ENCODE assay signal across 19 mouse cellular contexts in genomic region chr2:56321692-56322091, GRCm38 (mm10).
DNase-seq lines count a peak whose midpoint lies in the region; ATAC-seq lines count a peak whose summit lies in the region.
"Had no signal": no experiment of that assay in that cellular context is flagged by ENCODE, and none has a peak within 500 bp of the region (broad histone marks: within the 10 kb centered on the region; RNA-seq: fewer than 3 reads in every experiment).

No protein-coding gene starts in this region.

- H3K27ac ChIP-seq in midbrain, embryonic 11.5 days (ENCODE audit: low read depth, low read length), result no peak overlapping the region
- H3K27ac ChIP-seq in midbrain, embryonic 13.5 days, result no peak overlapping the region
- no peak overlapping the region for H3K27ac ChIP-seq in hindbrain, embryonic 13.5 days
- no peak overlapping the region for H3K27ac ChIP-seq in midbrain, embryonic 16.5 days (ENCODE audit: low read length)
- H3K27ac ChIP-seq: embryonic facial prominence, embryonic 12.5 days; midbrain, embryonic 12.5 days; neural tube, embryonic 13.5 days had no signal

- H3K36me3 ChIP-seq in midbrain, embryonic 11.5 days (ENCODE audit: control insufficient read depth, insufficient read depth, low read length), result no peaks in the 10 kb centered on the region
- no peaks in the 10 kb centered on the region for H3K36me3 ChIP-seq in midbrain, embryonic 13.5 days
- no peaks in the 10 kb centered on the region for H3K36me3 ChIP-seq in hindbrain, embryonic 13.5 days
- no peaks in the 10 kb centered on the region for H3K36me3 ChIP-seq in midbrain, embryonic 16.5 days (ENCODE audit: control insufficient read depth, insufficient read depth, low read length)
- H3K36me3 ChIP-seq: embryonic facial prominence, embryonic 12.5 days; G1E; midbrain, embryonic 12.5 days; neural tube, embryonic 13.5 days had no signal

- no peak overlapping the region for H3K9ac ChIP-seq in midbrain, embryonic 11.5 days (ENCODE audit: low read length)
- no peak overlapping the region for H3K9ac ChIP-seq in midbrain, embryonic 13.5 days (replicated peaks)
- no peak overlapping the region for H3K9ac ChIP-seq in hindbrain, embryonic 13.5 days
- H3K9ac ChIP-seq in midbrain, embryonic 16.5 days (ENCODE audit: low read depth, low read length), result no peak overlapping the region
- H3K9ac ChIP-seq: embryonic facial prominence, embryonic 12.5 days; midbrain, embryonic 12.5 days; neural tube, embryonic 13.5 days had no signal

- peak; percentile 7 to 11 for DNase-seq in cerebellum, postnatal 10 days
- DNase-seq in cerebellum, postnatal 4 days (ENCODE audit: low spot score in 2 of 2), result no peak
- no peak for DNase-seq in midbrain, embryonic 11.5 days (ENCODE audit: low spot score, missing footprints)
- DNase-seq in gastrocnemius, postnatal 10 days, result no peak
- no peak for DNase-seq in right cerebral cortex, postnatal 14 days
- DNase-seq: gastrocnemius, postnatal 14 days; kidney, adult 9 months; lung, adult 2 months; lung, postnatal 36 days; thymus, postnatal 36 days had no signal

- no peak overlapping the region for H3K4me3 ChIP-seq in midbrain, embryonic 11.5 days (ENCODE audit: low read depth, low read length)
- H3K4me3 ChIP-seq in midbrain, embryonic 13.5 days (replicated peaks), result no peak overlapping the region
- H3K4me3 ChIP-seq in hindbrain, embryonic 13.5 days, result no peak overlapping the region
- H3K4me3 ChIP-seq in midbrain, embryonic 16.5 days (ENCODE audit: low read depth, low read length), result no peak overlapping the region
- H3K4me3 ChIP-seq: embryonic facial prominence, embryonic 12.5 days; midbrain, embryonic 12.5 days; neural tube, embryonic 13.5 days had no signal

- no peaks in the 10 kb centered on the region for H3K27me3 ChIP-seq in midbrain, embryonic 11.5 days (ENCODE audit: control insufficient read depth, insufficient read depth, low read length)
- no peaks in the 10 kb centered on the region for H3K27me3 ChIP-seq in midbrain, embryonic 13.5 days
- no peaks in the 10 kb centered on the region for H3K27me3 ChIP-seq in hindbrain, embryonic 13.5 days
- H3K27me3 ChIP-seq in midbrain, embryonic 16.5 days (ENCODE audit: control insufficient read depth, insufficient read depth, low read depth, low read length), result no peaks in the 10 kb centered on the region
- H3K27me3 ChIP-seq: embryonic facial prominence, embryonic 12.5 days; midbrain, embryonic 12.5 days; neural tube, embryonic 13.5 days had no signal

- H3K9me3 ChIP-seq in midbrain, embryonic 11.5 days (ENCODE audit: control insufficient read depth, low read length), result no peaks in the 10 kb centered on the region
- no peaks in the 10 kb centered on the region for H3K9me3 ChIP-seq in midbrain, embryonic 13.5 days
- H3K9me3 ChIP-seq in hindbrain, embryonic 13.5 days, result no peaks in the 10 kb centered on the region
- H3K9me3 ChIP-seq in midbrain, embryonic 16.5 days (replicated peaks; ENCODE audit: control insufficient read depth, low read length, poor library complexity, severe bottlenecking), result no peaks in the 10 kb centered on the region
- H3K9me3 ChIP-seq: embryonic facial prominence, embryonic 12.5 days; G1E; midbrain, embryonic 12.5 days; neural tube, embryonic 13.5 days had no signal

- no peaks in the 10 kb centered on the region for H3K4me1 ChIP-seq in midbrain, embryonic 11.5 days (ENCODE audit: control insufficient read depth, insufficient read depth, low read length)
- 0 out of 2 replicates have a peak, but pooled peaks cover 3% of the 10 kb centered on the region for H3K4me1 ChIP-seq in midbrain, embryonic 13.5 days (replicated peaks)
- 0 out of 2 replicates have a peak, but pooled peaks cover 4% of the 10 kb centered on the region for H3K4me1 ChIP-seq in hindbrain, embryonic 13.5 days (replicated peaks)
- H3K4me1 ChIP-seq in midbrain, embryonic 16.5 days (ENCODE audit: control insufficient read depth, insufficient read depth, low read length), result no peaks in the 10 kb centered on the region
- H3K4me1 ChIP-seq: embryonic facial prominence, embryonic 12.5 days; midbrain, embryonic 12.5 days; neural tube, embryonic 13.5 days had no signal

- peak; percentile 19; the same call in 1 of the 2 replicates for ATAC-seq in midbrain, embryonic 11.5 days (ENCODE audit: low FRiP score)
- ATAC-seq in midbrain, embryonic 13.5 days, result no peak
- peak; percentile 59; the same call in 1 of the 2 replicates for ATAC-seq in hindbrain, embryonic 13.5 days (ENCODE audit: low FRiP score)
- ATAC-seq in midbrain, embryonic 16.5 days, result no peak
- ATAC-seq: CD4-positive, CD25-positive, alpha-beta regulatory T cell, adult 4 months had no signal

- no peak overlapping the region for H3K4me2 ChIP-seq in midbrain, embryonic 11.5 days
- no peak overlapping the region for H3K4me2 ChIP-seq in midbrain, embryonic 13.5 days (replicated peaks)
- peak overlapping the region; percentile 23 for H3K4me2 ChIP-seq in hindbrain, embryonic 13.5 days
- peak overlapping the region; percentile 21; the same call in 1 of the 2 replicates for H3K4me2 ChIP-seq in midbrain, embryonic 16.5 days (ENCODE audit: low read length)
- H3K4me2 ChIP-seq: embryonic facial prominence, embryonic 12.5 days; liver, embryonic 11.5 days; midbrain, embryonic 12.5 days; neural tube, embryonic 13.5 days had no signal

- 64% methylated on average over 7 of the region's 7 CpGs for WGBS in midbrain, embryonic 11.5 days
- 33% methylated on average over 7 of the region's 7 CpGs for WGBS in midbrain, embryonic 13.5 days
- 25% methylated on average over 7 of the region's 7 CpGs for WGBS in hindbrain, embryonic 13.5 days
- WGBS in midbrain, embryonic 16.5 days, result 31% methylated on average over 7 of the region's 7 CpGs

Comparison
In these comparisons a context has a peak if more than half of its experiments do, and no peak if none do; other contexts are left out.
1. DNase-seq: peak in cerebellum, postnatal 10 days (2 of 2); none in cerebellum, postnatal 4 days (0 of 2), midbrain, embryonic 11.5 days (single experiment), gastrocnemius, postnatal 10 days (single experiment) and right cerebral cortex, postnatal 14 days (single experiment).
2. ATAC-seq: peak in midbrain, embryonic 11.5 days (single experiment) and hindbrain, embryonic 13.5 days (single experiment); none in midbrain, embryonic 13.5 days (single experiment) and midbrain, embryonic 16.5 days (single experiment).
3. H3K4me2 ChIP-seq: peak in hindbrain, embryonic 13.5 days (single experiment) and midbrain, embryonic 16.5 days (single experiment); none in midbrain, embryonic 11.5 days (single experiment) and midbrain, embryonic 13.5 days (single experiment).